Mouse (Mus musculus) spleen, postnatal 4 days (tissue): ENCODE measurements around the gene Il25.
"Not testable (repeated sequence)": the region's sequence is repeated elsewhere in the genome, so short reads cannot be mapped to it uniquely, and the experiment has no call there.

Experiments
- DNase-seq, 2 experiments: peaks; one replicate each; pipeline ENCODE4 v3.0.0; 2022; ENCODE audit warnings: low spot score in 2 of 2

The Il25 gene

GRCm38 (mm10) chr14:54953664-54954206 lies 21.2 kb downstream of the Il25 start:
- no peak for DNase-seq

GRCm38 (mm10) chr14:54954474-54954873 lies 22.0 kb downstream of the Il25 start:
- DNase-seq, result no peak

GRCm38 (mm10) chr14:54955481-54955880 lies 23.0 kb downstream of the Il25 start:
- DNase-seq, result no peak

- no peak for DNase-seq
Observed at GRCm38 (mm10) chr14:54956533-54956932, 24.0 kb downstream of the Il25 start.

- no peak for DNase-seq
Observed at GRCm38 (mm10) chr14:54958503-54958902, 26.0 kb downstream of the Il25 start.

- DNase-seq, result no peak
Observed at GRCm38 (mm10) chr14:54959197-54959596, 26.7 kb downstream of the Il25 start.

GRCm38 (mm10) chr14:54959853-54960613 lies 27.5 kb downstream of the Il25 start:
- DNase-seq, result not testable (repeated sequence)

- DNase-seq, result no peak
Observed at GRCm38 (mm10) chr14:54960769-54961168, 28.3 kb downstream of the Il25 start.

GRCm38 (mm10) chr14:54961487-54961886 lies 29.0 kb downstream of the Il25 start:
- DNase-seq, result no peak

- DNase-seq, result no peak
Observed at GRCm38 (mm10) chr14:54962714-54963113, 30.2 kb downstream of the Il25 start.

GRCm38 (mm10) chr14:54963727-54964126 lies 31.2 kb downstream of the Il25 start:
- no peak for DNase-seq

GRCm38 (mm10) chr14:54965044-54965443 lies 32.5 kb downstream of the Il25 start:
- DNase-seq, result no peak

GRCm38 (mm10) chr14:54965631-54966030 lies 33.1 kb downstream of the Il25 start:
- DNase-seq, result no peak

- no peak for DNase-seq
Observed at GRCm38 (mm10) chr14:54966320-54966977, 34.0 kb downstream of the Il25 start, which contains the start of gene Myh6. Myh6 (minus strand) TSS chr14:54966927.

- DNase-seq, result no peak
Observed at GRCm38 (mm10) chr14:54967874-54968273, 35.4 kb downstream of the Il25 start.

GRCm38 (mm10) chr14:54968344-54968743 lies 35.8 kb downstream of the Il25 start:
- DNase-seq, result no peak

GRCm38 (mm10) chr14:54972786-54973185 lies 40.3 kb downstream of the Il25 start:
- not testable (repeated sequence) for DNase-seq

- no peak for DNase-seq
Observed at GRCm38 (mm10) chr14:54974068-54974791, 41.7 kb downstream of the Il25 start.

GRCm38 (mm10) chr14:54976633-54977032 lies 44.1 kb downstream of the Il25 start, which contains the start of gene Gm17428:
Gm17428 (plus strand) TSS chr14:54976933.
- DNase-seq, result no peak

- DNase-seq, result no peak
Observed at GRCm38 (mm10) chr14:54978664-54979063, 46.2 kb downstream of the Il25 start.

- no peak for DNase-seq
Observed at GRCm38 (mm10) chr14:54981934-54982333, 49.4 kb downstream of the Il25 start.
